Mouse (Mus musculus) embryonic fibroblast, embryonic 13.5 days (primary cell): ENCODE results near the gene Snx33.

Experiments
- CTCF ChIP-seq: IDR thresholded peaks from 2 replicates; pipeline ENCODE4 v1.5.1; 2011; ENCODE audit warnings: mild to moderate bottlenecking, control low read depth, low read length, moderate library complexity, borderline replicate concordance; ENCODE audit not compliant: insufficient read depth
- POLR2A ChIP-seq: IDR thresholded peaks from 2 replicates; pipeline ENCODE4 v1.6.1; 2011; ENCODE audit warnings: low read depth, mild to moderate bottlenecking, control low read depth, low read length, moderate library complexity

- TF ChIP-seq CTCF (no peak), POLR2A (no peak)
These were observed 43.8 kb downstream of the Snx33 start for GRCm38 (mm10) chr9:56884328-56884727.
